Mouse (Mus musculus) lung, adult 2 months (tissue): Measurements from ENCODE around the gene Slc16a10.

Experiments used
- CTCF ChIP-seq: fragments of 200-500 bp; IDR thresholded peaks from 2 replicates; pipeline ENCODE4 v1.5.1; 2011; ENCODE audit warnings: mild to moderate bottlenecking, low read length, control low read depth; ENCODE audit not compliant: insufficient read depth
- POLR2A ChIP-seq: fragments of 200-500 bp; IDR thresholded peaks from 2 replicates; pipeline ENCODE4 v1.6.1; 2011; ENCODE audit warnings: low read depth, mild to moderate bottlenecking, control low read depth, low read length, borderline replicate concordance; ENCODE audit errors: extremely low read depth

GRCm38 (mm10) chr10:40108992-40109391 lies 33.1 kb downstream of the Slc16a10 start:
- TF ChIP-seq POLR2A (no peak), CTCF (no peak)
